Mouse (Mus musculus): ENCODE results near the gene Olfr980.

GRCm38 (mm10) chr9:40050138-40050537 lies 40.8 kb upstream of the Olfr980 start:
- TF ChIP-seq CTCF (IDR thresholded peaks at IDR 0.05; ENCODE audit: extremely low read depth, insufficient read depth, low read length) (no peak), POLR2A (IDR thresholded peaks at IDR 0.05; ENCODE audit: extremely low read depth, insufficient read depth, low read length) (no peak)

All from cortical plate, adult 2 months (tissue).